Comparison of ENCODE assay signal across 7 mouse cellular contexts in genomic region chr6:50526597-50527024, GRCm38 (mm10). TPM values are rescaled to one million over a fixed set of nuclear protein-coding genes. Genes with fewer than 3 reads are reported as not detected.
A peak's percentile ranks its signal among the peaks of the same experiment; 100 is the strongest.
DNase-seq lines count a peak whose midpoint lies in the region; ATAC-seq and TF ChIP-seq lines count a peak whose summit lies in the region.

No protein-coding gene starts in this region.

- H3K4me3 ChIP-seq in lung, embryonic 14.5 days (ENCODE audit: low read depth, low read length): no peak overlapping the region

- H3K4me1 ChIP-seq in lung, embryonic 14.5 days (ENCODE audit: insufficient read depth): no peaks in the 10 kb centered on the region

- no peaks in the 10 kb centered on the region for H3K36me3 ChIP-seq in lung, embryonic 14.5 days (ENCODE audit: insufficient read depth)

- H3K9me3 ChIP-seq in lung, embryonic 14.5 days (ENCODE audit: low read depth, low read length): no peaks in the 10 kb centered on the region

- WGBS in lung, embryonic 14.5 days: 25% methylated on average over 7 of the region's 7 CpGs

- H3K4me2 ChIP-seq in lung, embryonic 14.5 days: no peak overlapping the region

- peak; percentile 17 to 36 for DNase-seq in CD8-positive naive resting alpha-beta T cell, adult 2 months (ENCODE audit: low read depth in 2 of 2, low spot score in 2 of 2)
- peak; percentile 95 for DNase-seq in NIH3T3 (ENCODE audit: low read depth)
- peak; percentile 75 for DNase-seq in cerebellum, adult 9-10 months
- peak; percentile 44 to 72 for DNase-seq in frontal cortex, postnatal 25 days (ENCODE audit: low spot score in 2 of 2)
- peak; percentile 81 for DNase-seq in kidney, postnatal 14 days
- peak; percentile 85 for DNase-seq in lung, embryonic 14.5 days
- peak; percentile 53 for DNase-seq in right cerebral cortex, adult 18-20 months

- TF ChIP-seq CTCF in lung, embryonic 14.5 days (IDR thresholded peaks at IDR 0.05; ENCODE audit: low read depth): peak; percentile 96

- H3K9ac ChIP-seq in lung, embryonic 14.5 days: no peak overlapping the region

- H3K27ac ChIP-seq in lung, embryonic 14.5 days (ENCODE audit: low read depth): no peak overlapping the region

- no peak for ATAC-seq in lung, embryonic 14.5 days (ENCODE audit: insufficient read depth)

- no peaks in the 10 kb centered on the region for H3K27me3 ChIP-seq in lung, embryonic 14.5 days (ENCODE audit: insufficient read depth, low read length)

RNA-seq across cellular contexts. Expression of gene Cycs, which starts 39.7 kb away (rescaled TPM):
- 58.0 and 63.6 TPM in 2 replicates for polyA plus RNA-seq in lung, embryonic 14.5 days (2014; fragmentation: Nextera tagmentation; extraction: Ambion mirVana)

Comparison
In these comparisons a context has a peak if more than half of its experiments do, and no peak if none do; other contexts are left out.
1. DNase-seq: peak in every context shown above with its lines; median percentile 95 in NIH3T3; 85 in lung, embryonic 14.5 days; 81 in kidney, postnatal 14 days; 75 in cerebellum, adult 9-10 months; 58 in frontal cortex, postnatal 25 days; 53 in right cerebral cortex, adult 18-20 months; 26 in CD8-positive naive resting alpha-beta T cell, adult 2 months.